Mouse (Mus musculus): ENCODE results near the gene Mydgf.

Mydgf gene

DNA sequence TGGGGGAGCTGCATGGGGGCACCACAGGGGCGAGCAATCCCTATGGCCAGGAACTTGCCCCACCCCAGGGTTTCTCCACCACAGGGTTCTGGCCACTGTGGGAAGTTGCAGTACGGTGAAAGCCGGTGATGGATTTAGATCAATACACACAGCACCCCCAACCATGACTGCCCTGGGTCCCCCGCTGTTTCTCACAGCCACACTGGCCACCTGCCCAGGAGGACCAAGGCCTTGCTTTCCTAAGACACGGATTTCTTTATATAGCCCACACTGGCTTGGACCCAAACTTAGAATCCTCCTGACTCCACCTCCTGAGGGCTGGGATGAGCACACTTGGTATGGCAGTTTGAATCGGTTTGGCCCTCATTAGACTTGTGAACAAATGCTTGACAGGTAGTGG is 7.5 kb upstream of the Mydgf start:
- no peak for DNase-seq

DNA sequence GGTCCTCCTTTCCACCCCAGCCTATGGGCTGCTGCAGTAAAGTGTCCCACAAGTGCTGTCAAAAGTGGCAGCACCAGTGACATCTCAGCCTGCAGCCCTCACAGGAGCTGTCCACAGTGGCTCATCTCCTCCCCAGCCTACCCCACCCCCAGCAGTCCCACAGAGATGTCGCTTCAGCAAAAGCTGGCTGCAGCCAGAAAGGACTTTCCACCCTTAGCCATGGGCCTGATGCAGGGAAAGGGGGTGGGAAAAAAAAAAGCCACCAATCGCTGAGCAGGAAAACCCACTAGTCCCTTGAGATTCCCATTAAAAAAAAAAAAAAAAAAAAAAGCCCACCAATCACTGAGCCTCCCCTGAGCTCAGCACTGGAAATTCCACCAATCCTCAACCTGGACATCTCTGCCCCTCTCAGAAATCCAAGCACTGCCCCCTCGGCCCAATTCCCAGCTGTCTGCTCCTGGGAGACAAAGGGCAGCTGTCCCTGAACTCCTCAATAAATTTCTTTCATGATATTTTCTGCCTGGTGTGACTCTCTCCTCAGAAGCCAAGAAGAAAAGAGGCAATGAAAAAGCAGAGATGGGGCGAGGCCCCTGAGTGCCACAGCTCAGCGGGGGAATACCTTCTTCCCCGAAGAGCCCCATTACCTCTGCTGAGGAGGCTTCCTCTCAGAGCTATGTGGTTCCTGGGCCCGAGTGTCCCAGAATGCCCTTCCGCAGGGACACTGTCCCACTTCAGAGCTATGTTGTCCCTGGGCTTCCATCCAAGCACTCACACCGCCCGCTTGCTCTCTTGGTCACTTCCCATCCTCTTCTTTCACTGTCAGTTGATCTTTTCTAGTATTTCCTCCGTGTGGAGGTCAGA is 1.8 kb upstream of the Mydgf start:
- peak; percentile 78 for DNase-seq

GRCm38 (mm10) chr17:56182975-56183657 is 604 bp downstream of the Mydgf start:
- DNase-seq: no peak

- DNase-seq: no peak
These were observed 8.3 kb downstream of the Mydgf start for GRCm38 (mm10) chr17:56175416-56175815.

GRCm38 (mm10) chr17:56173401-56174046 is 10.2 kb downstream of the Mydgf start:
- no peak for DNase-seq

DNA sequence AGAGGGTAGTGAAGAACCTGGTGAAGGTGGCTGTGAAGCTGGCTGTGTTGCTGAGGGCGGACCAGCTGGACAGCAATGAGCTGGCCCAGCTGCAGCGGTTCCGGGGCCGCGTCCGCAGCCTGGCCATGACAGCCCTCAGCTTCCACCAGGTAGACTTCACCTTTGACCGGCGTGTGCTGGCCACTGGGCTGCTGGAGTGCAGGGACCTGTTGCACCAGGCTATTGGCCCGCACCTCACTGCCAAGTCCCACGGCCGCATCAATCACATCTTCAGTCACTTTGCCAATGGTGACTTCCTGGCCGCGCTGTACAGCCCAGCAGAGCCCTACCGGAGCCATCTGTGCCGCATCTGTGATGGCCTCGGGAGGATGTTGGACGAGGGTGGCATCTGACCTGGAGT is 11.8 kb downstream of the Mydgf start:
- DNase-seq: no peak

GRCm38 (mm10) chr17:56171456-56171855 is 12.3 kb downstream of the Mydgf start:
- no peak for DNase-seq

GRCm38 (mm10) chr17:56170636-56171035 is 13.1 kb downstream of the Mydgf start:
- no peak for DNase-seq

DNA sequence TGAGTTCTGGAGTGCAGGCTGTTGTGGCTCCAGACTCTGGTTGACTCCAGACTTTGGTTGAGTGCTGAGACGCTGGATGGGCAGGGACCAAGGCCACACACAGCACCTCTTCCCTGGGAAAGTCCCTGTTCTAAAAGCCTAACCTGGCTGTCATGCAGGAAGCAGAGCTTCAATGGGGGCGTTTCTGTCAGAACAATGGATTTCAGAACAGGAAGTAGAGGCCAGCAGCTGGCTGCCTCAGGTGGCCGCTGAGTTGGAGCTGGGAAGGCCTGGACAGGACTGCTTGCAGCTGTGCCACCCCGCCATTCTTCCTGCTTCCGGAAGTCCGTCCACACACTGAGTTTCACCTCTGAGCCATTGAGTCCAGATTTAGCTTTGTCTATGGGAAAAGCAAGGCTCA is 13.9 kb downstream of the Mydgf start:
- no peak for DNase-seq

GRCm38 (mm10) chr17:56165671-56166070 is 18.0 kb downstream of the Mydgf start:
- DNase-seq: no peak

- DNase-seq: no peak
These were observed 19.2 kb downstream of the Mydgf start for GRCm38 (mm10) chr17:56164510-56164909.

GRCm38 (mm10) chr17:56163523-56164102 is 20.1 kb downstream of the Mydgf start:
- peak; percentile 43 for DNase-seq

GRCm38 (mm10) chr17:56162231-56162774 is 21.4 kb downstream of the Mydgf start, which contains the start of gene Tnfaip8l1:
TSS of gene Tnfaip8l1 (plus strand) at chr17:56162477.
- peak; percentile 98 for DNase-seq

DNA sequence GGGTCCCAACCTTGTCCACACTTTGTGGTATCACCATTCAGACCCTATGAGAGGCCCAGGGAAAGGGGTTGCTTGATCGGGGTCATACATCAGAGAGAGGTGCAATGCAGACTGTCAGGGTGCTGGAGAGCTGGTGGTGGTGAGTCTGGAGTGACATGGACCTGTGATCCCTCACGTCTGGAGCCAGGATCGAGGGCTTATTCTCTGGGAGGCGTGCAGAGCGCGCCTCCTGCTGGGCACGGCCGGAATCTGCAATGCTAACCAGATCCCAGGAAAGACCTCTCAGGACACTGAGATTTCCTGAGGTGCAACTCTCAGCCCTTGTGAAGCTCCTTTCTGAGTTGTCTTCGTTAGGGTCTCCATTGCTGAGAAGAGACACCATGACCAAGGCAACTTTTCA is 24.0 kb downstream of the Mydgf start:
- DNase-seq: peak; percentile 76

- peak; percentile 88 for DNase-seq
These were observed 30.1 kb downstream of the Mydgf start for GRCm38 (mm10) chr17:56153643-56154042.

- DNase-seq: no peak
These were observed 33.8 kb downstream of the Mydgf start for GRCm38 (mm10) chr17:56149897-56150296.

DNA sequence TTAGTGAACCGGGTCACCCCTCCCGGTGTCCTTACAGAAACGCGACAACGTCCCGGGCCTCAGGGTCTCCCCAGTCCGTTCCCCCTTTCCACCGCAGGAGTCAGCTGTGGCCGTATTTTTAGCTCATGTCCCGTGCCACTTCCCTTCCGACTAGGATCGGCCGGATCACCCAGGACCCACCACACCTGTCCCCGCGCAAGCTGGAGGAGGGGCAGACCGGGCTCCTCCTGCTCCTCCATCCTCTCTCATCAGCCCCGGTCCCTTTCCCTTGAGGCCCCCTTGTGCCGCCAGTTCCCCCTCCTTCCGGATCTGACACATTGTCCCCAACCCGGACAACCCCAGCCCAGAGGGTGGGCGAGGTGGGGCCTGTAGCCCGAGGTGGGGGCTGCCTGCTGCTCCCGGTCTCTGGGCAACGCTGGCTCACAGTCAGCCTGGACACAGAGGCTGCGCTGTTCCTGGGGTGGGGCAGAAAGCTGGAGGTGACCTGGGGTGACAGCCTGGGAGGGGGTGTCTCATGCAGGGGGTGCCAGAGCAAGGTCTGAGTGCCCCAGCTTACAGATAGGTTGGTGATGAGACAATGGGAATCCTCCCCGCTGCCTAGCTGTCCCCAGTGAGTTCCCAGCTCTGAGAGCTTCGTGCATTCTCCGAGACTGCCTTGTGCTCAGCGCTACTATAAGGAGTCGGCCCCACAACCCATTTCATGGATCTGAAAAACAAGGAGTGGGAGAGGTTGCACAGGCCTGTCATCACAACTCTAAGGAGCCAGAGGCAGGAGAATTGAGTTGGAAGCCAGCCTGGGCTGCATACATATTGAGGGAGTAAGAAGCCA is 34.7 kb downstream of the Mydgf start:
- DNase-seq: no peak

DNA sequence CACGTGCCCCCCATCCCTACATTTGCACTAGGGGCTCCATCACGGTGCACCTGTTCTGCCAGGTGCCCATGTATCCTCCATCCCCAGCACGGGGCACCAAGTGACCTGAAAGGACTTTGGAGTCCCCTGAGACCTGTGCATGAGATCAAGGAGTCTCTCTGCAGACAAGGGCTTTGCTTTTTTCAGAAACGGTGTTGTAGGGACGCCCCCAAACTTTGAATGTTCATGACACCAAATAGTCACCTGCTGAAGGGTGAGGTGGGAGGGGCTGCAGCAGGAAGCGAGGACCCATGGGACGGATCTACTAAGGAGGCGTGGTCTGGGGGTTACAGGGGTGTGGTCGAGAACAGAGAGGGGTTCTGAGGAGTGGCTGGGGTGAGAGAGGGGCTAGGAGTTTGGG is 35.4 kb downstream of the Mydgf start:
- DNase-seq: no peak

GRCm38 (mm10) chr17:56147420-56147819 is 36.3 kb downstream of the Mydgf start:
- no peak for DNase-seq

- no peak for DNase-seq
These were observed 37.6 kb downstream of the Mydgf start for GRCm38 (mm10) chr17:56146131-56146530.

- no peak for DNase-seq
These were observed 39.2 kb downstream of the Mydgf start for GRCm38 (mm10) chr17:56144546-56144945.
